Comparison of ENCODE assay signal across 24 mouse cellular contexts in genomic region chr1:73793256-73793655, GRCm38 (mm10).
DNase-seq lines count a peak whose midpoint lies in the region; ATAC-seq and TF ChIP-seq lines count a peak whose summit lies in the region.
"Had no signal": no experiment of that assay in that cellular context is flagged by ENCODE, and none has a peak within 500 bp of the region (broad histone marks: within the 10 kb centered on the region; RNA-seq: fewer than 3 reads in every experiment).

No protein-coding gene starts in this region.

- no peaks in the 10 kb centered on the region for H3K9me3 ChIP-seq in kidney, postnatal 0 days (replicated peaks; ENCODE audit: low read length)
- H3K9me3 ChIP-seq: embryonic facial prominence, embryonic 15.5 days; forebrain, embryonic 10.5 days; G1E; heart, embryonic 15.5 days; hindbrain, embryonic 10.5 days had no signal

- H3K4me2 ChIP-seq in kidney, postnatal 0 days (ENCODE audit: low read length) = no peak overlapping the region
- H3K4me2 ChIP-seq: embryonic facial prominence, embryonic 15.5 days; heart, embryonic 11.5 days; heart, embryonic 15.5 days; hindbrain, embryonic 14.5 days had no signal

- no peak for ATAC-seq in kidney, postnatal 0 days (replicated peaks; ENCODE audit: low FRiP score, low read depth)
- ATAC-seq: CD4-positive, CD25-positive, alpha-beta regulatory T cell, adult 4 months; forebrain, embryonic 14.5 days had no signal

- WGBS in kidney, postnatal 0 days = 51% methylated on average over 3 of the region's 3 CpGs
- WGBS in kidney, adult 2 months = 81% methylated on average over 3 of the region's 3 CpGs

- peak; percentile 3 for DNase-seq in adrenal gland, adult 8-10 months
- no peak for DNase-seq in adrenal gland, adult 18-20 months (ENCODE audit: low spot score in 2 of 2)
- DNase-seq in kidney, postnatal 0 days (ENCODE audit: low spot score) = no peak
- DNase-seq in kidney, adult 2 months = no peak
- peak; percentile 26 for DNase-seq in lung, postnatal 36 days
- DNase-seq in lung, postnatal 10 days = no peak
- peak; percentile 29 for DNase-seq in retina, embryonic 14.5 days (ENCODE audit: low spot score)
- no peak for DNase-seq in left cerebral cortex, adult 18-20 months (ENCODE audit: low spot score in 2 of 2)
- DNase-seq: adrenal gland, postnatal 25 days; B cell, adult 2 months; cerebellum, adult 2 months; cerebellum, postnatal 14 days; embryo, embryonic 11 days; heart, adult 2 months had no signal

- H3K9ac ChIP-seq in kidney, postnatal 0 days (ENCODE audit: low read depth, low read length) = no peak overlapping the region
- H3K9ac ChIP-seq: embryonic facial prominence, embryonic 15.5 days; heart, embryonic 15.5 days; hindbrain, embryonic 14.5 days had no signal

- no peak for TF ChIP-seq CTCF in kidney, postnatal 0 days (IDR thresholded peaks at IDR 0.05; ENCODE audit: low read depth)
- no peak for TF ChIP-seq CTCF in kidney, adult 2 months (conservative IDR thresholded peaks at IDR 0.05; ENCODE audit: insufficient read depth, insufficient read length, low read depth, low read length)

- TF ChIP-seq POLR2A in kidney, adult 2 months (IDR thresholded peaks at IDR 0.05; ENCODE audit: low read depth, low read length) = no peak

- H3K27me3 ChIP-seq in kidney, postnatal 0 days (ENCODE audit: insufficient read depth, low read length) = no peaks in the 10 kb centered on the region
- no peaks in the 10 kb centered on the region for H3K27me3 ChIP-seq in kidney, adult 2 months (replicated peaks; ENCODE audit: control insufficient read depth, insufficient read depth, low read length)
- H3K27me3 ChIP-seq: embryonic facial prominence, embryonic 15.5 days; heart, embryonic 15.5 days had no signal

- no peak overlapping the region for H3K4me3 ChIP-seq in kidney, postnatal 0 days (replicated peaks; ENCODE audit: low read depth, low read length)
- no peak overlapping the region for H3K4me3 ChIP-seq in kidney, adult 2 months (ENCODE audit: insufficient read depth, low read depth, low read length)
- H3K4me3 ChIP-seq: embryonic facial prominence, embryonic 15.5 days; erythroblast, embryonic 14.5 days; forebrain, embryonic 10.5 days; heart, adult 2 months; heart, embryonic 15.5 days; hindbrain, embryonic 10.5 days had no signal

- H3K27ac ChIP-seq in kidney, postnatal 0 days = 0 out of 2 replicates have a peak overlapping the region, but pooled peaks have one; percentile 10
- H3K27ac ChIP-seq in kidney, adult 2 months (ENCODE audit: insufficient read depth, low read depth, low read length) = no peak overlapping the region
- H3K27ac ChIP-seq: embryonic facial prominence, embryonic 15.5 days; forebrain, embryonic 10.5 days; heart, adult 2 months; heart, embryonic 15.5 days; hindbrain, embryonic 10.5 days; hindbrain, embryonic 14.5 days had no signal

- H3K4me1 ChIP-seq in kidney, postnatal 0 days (replicated peaks; ENCODE audit: insufficient read depth, low read length) = no peaks in the 10 kb centered on the region
- no peaks in the 10 kb centered on the region for H3K4me1 ChIP-seq in kidney, adult 2 months (ENCODE audit: control insufficient read depth, insufficient read depth, low read length)
- H3K4me1 ChIP-seq: heart, embryonic 15.5 days had no signal

- H3K36me3 ChIP-seq in kidney, postnatal 0 days (ENCODE audit: insufficient read depth, low read length) = no peaks in the 10 kb centered on the region
- H3K36me3 ChIP-seq in kidney, adult 2 months (ENCODE audit: control insufficient read depth, insufficient read depth, low read length) = no peaks in the 10 kb centered on the region
- H3K36me3 ChIP-seq: embryonic facial prominence, embryonic 15.5 days; forebrain, embryonic 10.5 days; G1E; heart, embryonic 15.5 days; hindbrain, embryonic 10.5 days had no signal

Comparison
In these comparisons a context has a peak if more than half of its experiments do, and no peak if none do; other contexts are left out.
1. DNase-seq: peak in adrenal gland, adult 8-10 months (single experiment), lung, postnatal 36 days (single experiment) and retina, embryonic 14.5 days (single experiment); none in adrenal gland, adult 18-20 months (0 of 2), kidney, postnatal 0 days (single experiment), kidney, adult 2 months (single experiment), lung, postnatal 10 days (single experiment) and left cerebral cortex, adult 18-20 months (0 of 2).